Mouse (Mus musculus): ENCODE measurements around the gene Gemin5. TPM values are rescaled to one million over a fixed set of nuclear protein-coding genes. Genes with fewer than 3 reads are reported as not detected.
"Not testable (repeated sequence)": the region's sequence is repeated elsewhere in the genome, so short reads cannot be mapped to it uniquely, and the experiment has no call there.

Gene Gemin5
- polyA plus RNA-seq, 1 experiment from 2014 or later = 27.7 TPM

DNA sequence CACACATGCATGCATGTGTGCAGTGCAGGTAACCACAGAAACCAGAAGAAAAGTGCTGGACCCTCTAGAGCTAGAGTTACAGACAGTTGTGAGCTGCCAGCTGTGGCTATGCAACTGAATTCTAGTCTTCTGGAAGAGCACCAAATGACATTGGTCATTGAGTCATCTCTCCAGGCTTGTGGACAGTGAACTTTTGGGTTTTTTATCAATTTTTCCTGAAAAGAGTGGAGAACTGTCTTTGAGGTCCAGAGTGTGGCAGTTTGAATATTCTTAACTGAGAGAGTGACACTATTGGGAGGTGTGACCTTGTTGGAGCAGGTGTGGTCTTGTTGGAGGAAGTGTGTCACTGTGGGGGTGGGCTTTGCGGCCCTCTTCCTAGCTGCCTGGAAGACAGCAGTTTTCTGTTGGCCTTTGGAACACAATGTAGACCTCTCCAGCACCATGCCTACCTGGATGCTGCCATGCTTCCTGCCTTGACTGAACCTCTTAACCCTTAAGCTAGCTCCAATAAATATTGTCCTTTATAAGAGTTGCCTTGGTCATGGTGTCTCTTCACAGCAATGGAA is 42.1 kb upstream of the Gemin5 start:
- H3K9ac ChIP-seq (ENCODE audit: low read length) = no peak overlapping the region
- H3K9me3 ChIP-seq (ENCODE audit: control insufficient read depth, low read length) = no peaks in the 10 kb centered on the region
- H3K36me3 ChIP-seq (ENCODE audit: control insufficient read depth, insufficient read depth, low read length) = no peaks in the 10 kb centered on the region
- ATAC-seq (replicated peaks; ENCODE audit: low FRiP score, low TSS enrichment, low read depth) = no peak
- H3K4me2 ChIP-seq (ENCODE audit: low read length) = no peak overlapping the region
- H3K27ac ChIP-seq (ENCODE audit: low read depth) = no peak overlapping the region
- H3K4me1 ChIP-seq (replicated peaks; ENCODE audit: control insufficient read depth, insufficient read depth, low read length) = 0 out of 2 replicates have a peak, but pooled peaks cover 4% of the 10 kb centered on the region
- H3K4me3 ChIP-seq (ENCODE audit: low read depth, low read length) = no peak overlapping the region
- no peak for DNase-seq (ENCODE audit: low spot score)
- H3K27me3 ChIP-seq (replicated peaks; ENCODE audit: control insufficient read depth, insufficient read depth, low read length) = no peaks in the 10 kb centered on the region
- 90% methylated on average over 1 of the region's 1 CpGs for WGBS

DNA sequence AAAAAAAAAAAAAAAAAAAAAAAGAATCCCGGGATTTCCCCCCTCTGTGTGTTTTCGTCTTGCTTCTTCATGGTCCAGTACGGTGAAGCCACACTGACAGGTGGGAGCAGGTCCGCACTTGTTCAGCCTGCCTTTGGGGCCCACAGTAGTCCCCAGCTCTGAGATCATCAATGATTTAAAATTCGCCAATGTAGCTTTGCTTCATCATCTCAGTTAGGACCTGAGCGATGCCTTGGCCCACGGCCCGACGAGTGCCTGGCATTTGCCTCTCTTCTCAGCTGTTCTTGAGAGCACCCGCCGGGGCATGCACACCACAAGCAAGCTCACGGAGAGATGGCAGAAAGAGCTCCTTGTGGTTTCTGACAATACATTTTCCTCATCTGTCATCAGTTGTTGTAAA is 32.7 kb upstream of the Gemin5 start:
- Histone ChIP-seq H3K27me3 (replicated peaks; ENCODE audit: control insufficient read depth, insufficient read depth, low read length) (no peaks in the 10 kb centered on the region), H3K4me3 (ENCODE audit: low read depth, low read length) (no peak overlapping the region), H3K4me1 (replicated peaks; ENCODE audit: control insufficient read depth, insufficient read depth, low read length) (no peaks in the 10 kb centered on the region), H3K4me2 (ENCODE audit: low read length) (no peak overlapping the region), H3K9ac (ENCODE audit: low read length) (no peak overlapping the region), H3K9me3 (ENCODE audit: control insufficient read depth, low read length) (no peaks in the 10 kb centered on the region), H3K27ac (ENCODE audit: low read depth) (no peak overlapping the region), H3K36me3 (ENCODE audit: control insufficient read depth, insufficient read depth, low read length) (no peaks in the 10 kb centered on the region)
- 85% methylated on average over 12 of the region's 12 CpGs for WGBS
- DNase-seq (ENCODE audit: low spot score) (no peak), ATAC-seq (replicated peaks; ENCODE audit: low FRiP score, low TSS enrichment, low read depth) (no peak)

DNA sequence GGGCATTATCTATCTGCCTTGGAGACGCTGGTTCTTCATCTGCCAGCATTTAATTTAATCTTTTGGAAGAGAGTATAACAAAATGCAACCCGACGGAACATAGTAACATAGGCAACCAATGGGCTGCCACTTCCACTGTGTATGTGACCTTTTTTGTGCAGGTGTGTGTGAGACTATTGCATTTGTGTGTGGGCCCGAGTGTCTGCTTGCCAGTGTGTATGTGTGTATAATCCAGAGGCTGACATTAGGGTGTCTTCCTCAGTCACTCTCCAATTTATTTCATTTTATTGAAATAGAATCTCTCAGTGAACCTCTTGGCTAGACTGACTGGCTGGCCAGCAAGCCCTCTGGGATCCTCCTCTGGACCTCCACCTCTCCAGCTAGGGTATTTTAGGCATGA is 31.9 kb upstream of the Gemin5 start:
- Histone ChIP-seq H3K4me3 (ENCODE audit: low read depth, low read length) (no peak overlapping the region), H3K4me2 (ENCODE audit: low read length) (peak overlapping the region; percentile 67; the same call in 1 of the 2 replicates), H3K27me3 (replicated peaks; ENCODE audit: control insufficient read depth, insufficient read depth, low read length) (no peaks in the 10 kb centered on the region), H3K36me3 (ENCODE audit: control insufficient read depth, insufficient read depth, low read length) (no peaks in the 10 kb centered on the region), H3K4me1 (replicated peaks; ENCODE audit: control insufficient read depth, insufficient read depth, low read length) (no peaks in the 10 kb centered on the region), H3K9me3 (ENCODE audit: control insufficient read depth, low read length) (no peaks in the 10 kb centered on the region), H3K9ac (ENCODE audit: low read length) (no peak overlapping the region), H3K27ac (ENCODE audit: low read depth) (no peak overlapping the region)
- 93% methylated on average over 4 of the region's 4 CpGs for WGBS
- no peak for DNase-seq (ENCODE audit: low spot score)
- ATAC-seq (replicated peaks; ENCODE audit: low FRiP score, low TSS enrichment, low read depth) = no peak

DNA sequence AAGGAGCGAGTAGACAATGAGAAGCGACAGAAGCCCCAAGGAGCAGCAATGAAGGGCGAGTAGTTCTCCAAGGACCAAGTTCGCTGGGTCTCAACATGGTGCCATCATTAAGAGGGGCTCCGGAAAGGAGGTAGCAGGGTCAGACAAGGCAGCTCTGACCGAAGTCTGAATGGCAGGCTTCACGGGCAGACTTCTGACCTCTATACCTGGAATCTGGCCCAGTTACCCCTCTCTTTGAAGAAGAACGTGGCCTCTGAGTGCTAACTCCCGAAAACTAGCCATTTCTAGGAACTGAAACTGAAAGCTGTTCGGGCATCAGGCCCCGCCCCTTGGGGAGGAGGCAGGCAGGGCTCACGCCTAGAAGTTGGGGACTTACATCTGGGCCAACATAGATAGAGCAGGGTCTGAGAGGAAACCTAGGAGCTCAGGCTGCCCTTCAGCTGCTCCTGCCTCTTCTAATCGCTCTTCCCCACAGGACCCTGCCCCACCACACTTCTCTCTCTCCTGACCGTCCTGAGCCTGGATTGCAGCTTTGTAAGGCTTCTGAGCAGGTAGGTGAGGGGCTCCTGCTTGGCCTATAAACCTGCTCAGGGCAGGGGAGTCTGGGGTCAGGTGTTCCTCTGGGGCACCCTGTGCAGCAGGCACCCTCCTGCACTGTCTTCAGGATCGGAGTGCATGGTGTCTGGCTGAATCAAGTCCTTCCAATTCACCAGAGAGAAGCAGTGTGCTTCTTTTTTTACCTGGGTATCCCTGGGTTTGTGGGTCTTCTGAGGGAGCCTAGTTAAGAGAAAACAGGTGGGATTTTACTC is 31.1 kb upstream of the Gemin5 start, which contains the start of the genes Igtp and Irgm2:
TSS of gene Igtp (plus strand) at position 328 of the 809 bp plus-strand sequence.
TSS of gene Irgm2 (plus strand) at position 390 of the 809 bp plus-strand sequence.
- not testable (repeated sequence) for H3K9me3 ChIP-seq (ENCODE audit: control insufficient read depth, low read length); H3K27me3 ChIP-seq (replicated peaks; ENCODE audit: control insufficient read depth, insufficient read depth, low read length); H3K4me1 ChIP-seq (replicated peaks; ENCODE audit: control insufficient read depth, insufficient read depth, low read length); H3K36me3 ChIP-seq (ENCODE audit: control insufficient read depth, insufficient read depth, low read length)
- WGBS = 9% methylated on average over 13 of the region's 15 CpGs
- Histone ChIP-seq H3K4me2 (ENCODE audit: low read length) (peak within 1 kb of the TSS; percentile 67), H3K9ac (ENCODE audit: low read length) (peak within 1 kb of the TSS; percentile 60), H3K4me3 (ENCODE audit: low read depth, low read length) (peak within 1 kb of the TSS; percentile 68), H3K27ac (ENCODE audit: low read depth) (peak within 1 kb of the TSS; percentile 62; the same call in 1 of the 2 replicates)
- DNase-seq (ENCODE audit: low spot score) (peak; percentile 85), ATAC-seq (replicated peaks; ENCODE audit: low FRiP score, low TSS enrichment, low read depth) (peak; percentile 83)

DNA sequence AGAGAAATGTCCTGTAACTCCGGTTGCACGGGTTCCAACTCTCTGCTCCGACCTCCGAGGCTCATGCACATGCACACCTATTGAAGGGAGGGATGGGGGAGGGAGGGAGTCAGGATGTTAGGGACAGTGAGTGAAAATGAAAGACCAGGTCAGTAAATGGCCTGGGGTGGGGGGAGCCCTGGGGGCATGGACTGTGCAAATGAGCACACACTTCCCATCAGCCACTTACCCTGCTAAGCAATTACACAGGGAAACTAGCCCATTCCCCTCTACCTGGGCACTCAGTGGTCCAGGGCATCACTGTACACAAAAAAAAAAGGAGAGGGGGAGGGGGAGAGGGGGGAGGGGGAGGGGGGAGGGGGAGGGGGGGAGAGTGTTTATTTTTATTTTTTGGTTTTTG is 30.3 kb upstream of the Gemin5 start:
- peaks cover 6% of the 10 kb centered on the region; the same call in 1 of the 2 replicates for H3K4me1 ChIP-seq (replicated peaks; ENCODE audit: control insufficient read depth, insufficient read depth, low read length)
- 93% methylated on average over 4 of the region's 4 CpGs for WGBS
- H3K9ac ChIP-seq (ENCODE audit: low read length) = no peak overlapping the region
- no peak overlapping the region; the same call in 1 of the 2 replicates for H3K27ac ChIP-seq (ENCODE audit: low read depth)
- H3K4me3 ChIP-seq (ENCODE audit: low read depth, low read length) = peak overlapping the region; percentile 68; the same call in 1 of the 2 replicates
- H3K36me3 ChIP-seq (ENCODE audit: control insufficient read depth, insufficient read depth, low read length) = no peaks in the 10 kb centered on the region
- no peaks in the 10 kb centered on the region for H3K9me3 ChIP-seq (ENCODE audit: control insufficient read depth, low read length)
- H3K27me3 ChIP-seq (replicated peaks; ENCODE audit: control insufficient read depth, insufficient read depth, low read length) = no peaks in the 10 kb centered on the region
- ATAC-seq (replicated peaks; ENCODE audit: low FRiP score, low TSS enrichment, low read depth) (no peak), DNase-seq (ENCODE audit: low spot score) (no peak)
- H3K4me2 ChIP-seq (ENCODE audit: low read length) = peak overlapping the region; percentile 67; the same call in 1 of the 2 replicates

DNA sequence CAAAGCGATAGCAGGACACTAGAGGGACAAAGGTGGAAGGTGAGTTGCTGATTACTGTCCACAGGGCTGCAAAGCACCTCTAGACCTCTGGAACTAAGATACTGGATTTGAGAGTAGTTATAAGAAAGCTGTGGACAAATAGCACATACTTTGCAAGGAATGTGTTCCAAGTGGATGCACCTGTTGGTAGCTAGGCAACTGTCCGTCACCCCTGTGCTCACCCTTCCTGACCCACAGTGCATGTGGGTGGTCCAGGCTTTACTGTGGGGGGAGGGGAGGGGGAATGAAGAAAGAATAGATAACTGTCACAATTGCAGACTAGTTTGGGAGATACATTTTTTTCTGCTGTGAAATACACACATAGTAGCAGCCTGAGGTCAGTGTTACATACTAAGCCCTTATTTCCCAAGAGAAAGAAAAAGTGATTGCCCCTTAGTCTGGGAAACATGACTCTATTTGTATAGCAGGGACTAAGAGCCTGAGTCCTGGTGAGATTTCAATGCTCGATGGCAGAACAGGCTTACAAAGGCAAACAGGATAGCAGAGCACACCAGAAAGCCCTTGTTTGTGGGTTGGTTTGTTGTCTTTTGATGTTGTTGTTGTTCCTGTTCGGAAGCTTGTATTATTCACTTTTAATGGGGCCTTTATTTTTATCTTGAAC is 25.7 kb upstream of the Gemin5 start:
- DNase-seq (ENCODE audit: low spot score) (no peak), ATAC-seq (replicated peaks; ENCODE audit: low FRiP score, low TSS enrichment, low read depth) (no peak)
- 42% methylated on average over 4 of the region's 4 CpGs for WGBS
- H3K9me3 ChIP-seq (ENCODE audit: control insufficient read depth, low read length) = no peaks in the 10 kb centered on the region
- no peak overlapping the region for H3K9ac ChIP-seq (ENCODE audit: low read length)
- H3K4me2 ChIP-seq (ENCODE audit: low read length) = no peak overlapping the region
- no peak overlapping the region for H3K4me3 ChIP-seq (ENCODE audit: low read depth, low read length)
- H3K36me3 ChIP-seq (ENCODE audit: control insufficient read depth, insufficient read depth, low read length) = no peaks in the 10 kb centered on the region
- H3K27me3 ChIP-seq (replicated peaks; ENCODE audit: control insufficient read depth, insufficient read depth, low read length) = no peaks in the 10 kb centered on the region
- H3K27ac ChIP-seq (ENCODE audit: low read depth) = no peak overlapping the region
- peaks cover 7% of the 10 kb centered on the region; the same call in 1 of the 2 replicates for H3K4me1 ChIP-seq (replicated peaks; ENCODE audit: control insufficient read depth, insufficient read depth, low read length)

DNA sequence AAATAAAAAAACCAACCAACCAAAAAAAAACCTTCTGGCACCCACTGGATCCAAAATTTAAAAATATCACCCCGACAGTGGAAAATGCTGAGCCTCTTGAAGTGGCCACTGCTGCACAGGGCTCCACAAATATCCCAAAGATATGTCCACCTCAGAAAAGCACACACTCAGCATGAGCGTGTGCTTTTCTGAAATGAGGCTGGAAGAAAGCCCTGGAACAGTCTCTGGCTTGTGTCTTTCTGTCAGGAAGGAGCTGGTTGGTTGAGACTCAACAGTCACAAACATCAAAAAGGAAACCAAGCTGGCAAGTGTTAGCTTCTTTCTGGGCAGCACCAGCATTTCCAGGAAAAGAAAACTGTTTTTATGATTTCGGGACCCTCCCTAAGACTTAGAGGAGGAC is 25.0 kb upstream of the Gemin5 start:
- H3K27me3 ChIP-seq (replicated peaks; ENCODE audit: control insufficient read depth, insufficient read depth, low read length) = no peaks in the 10 kb centered on the region
- no peak overlapping the region for H3K4me2 ChIP-seq (ENCODE audit: low read length)
- 30% methylated on average over 3 of the region's 3 CpGs for WGBS
- no peak overlapping the region for H3K9ac ChIP-seq (ENCODE audit: low read length)
- H3K9me3 ChIP-seq (ENCODE audit: control insufficient read depth, low read length) = no peaks in the 10 kb centered on the region
- no peak overlapping the region for H3K4me3 ChIP-seq (ENCODE audit: low read depth, low read length)
- peak overlapping the region; percentile 25 for H3K27ac ChIP-seq (ENCODE audit: low read depth)
- H3K4me1 ChIP-seq (replicated peaks; ENCODE audit: control insufficient read depth, insufficient read depth, low read length) = peaks cover 7% of the 10 kb centered on the region; the same call in 1 of the 2 replicates
- DNase-seq (ENCODE audit: low spot score) = no peak
- H3K36me3 ChIP-seq (ENCODE audit: control insufficient read depth, insufficient read depth, low read length) = no peaks in the 10 kb centered on the region
- no peak for ATAC-seq (replicated peaks; ENCODE audit: low FRiP score, low TSS enrichment, low read depth)

DNA sequence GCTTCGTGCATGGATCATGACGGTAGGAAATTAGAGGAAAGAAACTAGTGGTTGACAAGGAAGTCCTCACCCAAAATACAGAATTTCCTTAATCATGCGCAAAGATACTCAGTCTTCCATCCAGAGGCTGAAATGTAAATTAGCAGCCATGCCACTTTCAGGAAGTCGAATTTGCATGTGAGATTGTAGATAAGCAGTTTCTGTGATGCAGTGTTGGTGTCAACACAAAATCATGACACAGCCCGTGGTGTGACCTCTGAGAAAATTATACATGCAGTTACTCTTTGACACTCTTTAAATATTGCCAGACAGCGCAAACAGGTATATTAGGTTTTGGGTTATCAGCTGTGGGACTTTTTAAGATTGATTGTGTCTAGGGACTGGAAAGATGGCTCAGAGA is 21.3 kb upstream of the Gemin5 start:
- no peaks in the 10 kb centered on the region for H3K9me3 ChIP-seq (ENCODE audit: control insufficient read depth, low read length)
- H3K27me3 ChIP-seq (replicated peaks; ENCODE audit: control insufficient read depth, insufficient read depth, low read length) = no peaks in the 10 kb centered on the region
- no peak overlapping the region for H3K27ac ChIP-seq (ENCODE audit: low read depth)
- 90% methylated on average over 6 of the region's 6 CpGs for WGBS
- H3K4me1 ChIP-seq (replicated peaks; ENCODE audit: control insufficient read depth, insufficient read depth, low read length) = peaks cover 7% of the 10 kb centered on the region; the same call in 1 of the 2 replicates
- no peak overlapping the region for H3K4me3 ChIP-seq (ENCODE audit: low read depth, low read length)
- ATAC-seq (replicated peaks; ENCODE audit: low FRiP score, low TSS enrichment, low read depth) (no peak), DNase-seq (ENCODE audit: low spot score) (no peak)
- H3K4me2 ChIP-seq (ENCODE audit: low read length) = no peak overlapping the region
- H3K36me3 ChIP-seq (ENCODE audit: control insufficient read depth, insufficient read depth, low read length) = no peaks in the 10 kb centered on the region
- H3K9ac ChIP-seq (ENCODE audit: low read length) = no peak overlapping the region

Data from intestine, embryonic 14.5 days (tissue).